Mouse (Mus musculus) CH12.LX (cell line): Measurements from ENCODE around the gene Pxn.

Source experiments
- CHD1 ChIP-seq: IDR thresholded peaks from 2 replicates; pipeline ENCODE4 v1.6.1; 2012; ENCODE audit warnings: low read depth, low read length, improper control_type of control experiment, inconsistent platforms
- CTCF ChIP-seq, 2 experiments: IDR thresholded peaks in 1 of 2; conservative IDR thresholded peaks in 1 of 2; 2 replicates each; pipeline ENCODE4 v1.5.1; 2011 to 2012; ENCODE audit warnings: low read depth in 2 of 2, low read length in 2 of 2, improper control_type of control experiment in 1 of 2, inconsistent platforms in 1 of 2, mild to moderate bottlenecking in 1 of 2, moderate library complexity in 1 of 2
- ETS1 ChIP-seq: conservative IDR thresholded peaks from 2 replicates; pipeline ENCODE4 v1.6.1; 2012; ENCODE audit warnings: low read depth, mild to moderate bottlenecking, inconsistent platforms, low read length, improper control_type of control experiment, moderate library complexity
- GABPA ChIP-seq: IDR thresholded peaks from 2 replicates; pipeline ENCODE4 v1.6.1; 2012; ENCODE audit warnings: low read depth, low read length, improper control_type of control experiment, inconsistent platforms; ENCODE audit not compliant: insufficient replicate concordance
- POLR2A ChIP-seq: IDR thresholded peaks from 2 replicates; pipeline ENCODE4 v1.6.1; 2011; ENCODE audit warnings: low read depth, mild to moderate bottlenecking, improper control_type of control experiment, low read length
- USF1 ChIP-seq: IDR thresholded peaks from 2 replicates; pipeline ENCODE4 v1.6.1; 2014; ENCODE audit warnings: low read depth, mild to moderate bottlenecking, inconsistent platforms, low read length, improper control_type of control experiment

DNA sequence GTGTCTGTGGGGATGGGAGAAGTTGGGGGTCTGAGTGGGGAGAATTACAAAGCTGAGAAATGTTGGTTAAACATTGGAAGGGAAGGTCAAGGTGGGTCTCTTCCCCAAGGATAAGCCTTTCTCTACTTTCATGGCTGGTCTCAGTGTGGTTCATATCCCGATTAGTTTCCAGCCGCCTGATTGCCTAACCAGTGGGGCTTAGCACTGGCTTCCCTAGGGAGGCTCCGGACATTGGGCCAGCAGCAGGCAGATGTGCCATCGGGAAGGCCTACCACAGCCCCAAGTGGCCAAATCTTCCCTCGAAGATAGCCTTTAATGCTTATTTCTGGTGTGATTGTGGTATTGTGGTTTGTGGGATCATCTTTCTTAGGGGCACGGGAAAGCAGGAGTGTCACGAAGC lies 5.9 kb downstream of the Pxn start:
- TF ChIP-seq GABPA (no peak), ETS1 (no peak), USF1 (no peak), CTCF (conservative IDR thresholded peaks at IDR 0.05 in 1 of 2, IDR thresholded peaks at IDR 0.05 in 1 of 2; ENCODE audit: low read depth in 2 of 2, low read length in 2 of 2) (no peak), CHD1 (no peak), POLR2A (no peak)
